Mouse (Mus musculus) liver, embryonic 14.5 days (tissue): Measurements from ENCODE around the gene Fbxw9.
"Not testable (repeated sequence)": the region's sequence is repeated elsewhere in the genome, so short reads cannot be mapped to it uniquely, and the experiment has no call there.

ENCODE experiments used
- CTCF ChIP-seq: IDR thresholded peaks from 2 replicates; pipeline ENCODE4 v1.5.1; 2016; ENCODE audit warnings: antibody characterized with exemption, low read depth, control low read depth
- EP300 ChIP-seq: IDR thresholded peaks from 2 replicates; pipeline ENCODE4 v1.6.1; 2016; ENCODE audit warnings: antibody characterized with exemption, low read depth

GRCm38 (mm10) chr8:85082169-85082568 is 22.3 kb downstream of the Fbxw9 start:
- not testable (repeated sequence) for TF ChIP-seq CTCF, EP300
